Mouse (Mus musculus): ENCODE data around the gene Dhx40. TPM values are rescaled to one million over a fixed set of nuclear protein-coding genes. Genes with fewer than 3 reads are reported as not detected.

Dhx40 gene
- total RNA-seq, 2 experiments from 2014 or later, result 18.7 to 18.9 TPM

Other genes with a start within 250 kb of the Dhx40 start
- 10 to 100 TPM; 49.4 to 69.0 TPM for gene Vmp1, start 123.9 kb downstream of the Dhx40 start, total RNA-seq (2021)
- gene Ptrh2, start 123.8 kb downstream of the Dhx40 start, total RNA-seq (2021), result 1 to 10 TPM; 6.2 to 7.3 TPM
- gene Cltc, start 50.2 kb downstream of the Dhx40 start, total RNA-seq (2021), result 100 to 1,000 TPM; 139 to 149 TPM
- 10 to 100 TPM; 11.1 to 31.6 TPM for gene Ypel2, start 186.0 kb upstream of the Dhx40 start, total RNA-seq (2021)

Data from heart, postnatal 36 days (tissue).